Mouse (Mus musculus): ENCODE data around the gene Cfd. TPM values are rescaled to one million over a fixed set of nuclear protein-coding genes. Genes with fewer than 3 reads are reported as not detected.

Cfd gene
- polyA plus RNA-seq, 1 experiment from 2014 or later = not detected

DNA sequence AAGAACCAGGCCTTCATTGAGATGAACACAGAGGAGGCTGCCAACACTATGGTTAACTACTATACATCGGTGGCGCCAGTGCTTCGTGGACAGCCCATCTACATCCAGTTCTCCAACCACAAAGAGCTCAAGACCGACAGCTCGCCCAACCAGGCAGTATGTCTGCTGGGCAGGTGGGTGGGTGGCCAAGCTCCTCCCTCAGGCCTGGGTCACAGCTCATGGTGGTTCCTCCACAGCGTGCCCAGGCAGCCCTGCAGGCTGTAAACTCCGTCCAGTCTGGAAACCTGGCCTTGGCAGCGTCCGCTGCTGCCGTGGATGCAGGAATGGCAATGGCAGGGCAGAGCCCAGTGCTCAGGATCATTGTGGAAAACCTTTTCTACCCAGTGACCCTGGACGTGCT, 31.5 kb upstream of the Cfd start:
- H3K4me2 ChIP-seq (ENCODE audit: low read depth, low read length) = no peak overlapping the region
- no peaks in the 10 kb centered on the region for H3K27me3 ChIP-seq (ENCODE audit: control insufficient read depth, insufficient read depth, low read depth, low read length)
- H3K9ac ChIP-seq (ENCODE audit: low read depth, low read length) = no peak overlapping the region
- no peaks in the 10 kb centered on the region for H3K9me3 ChIP-seq (replicated peaks; ENCODE audit: control insufficient read depth, low read length)
- no peak overlapping the region for H3K27ac ChIP-seq (ENCODE audit: low read length)
- 91% methylated on average over 11 of the region's 11 CpGs for WGBS (ENCODE audit: insufficient replicate concordance)
- no peak overlapping the region for H3K4me3 ChIP-seq (ENCODE audit: low read depth, low read length)
- peaks cover 60% of the 10 kb centered on the region for H3K36me3 ChIP-seq (ENCODE audit: control insufficient read depth, insufficient read depth)
- peaks cover 31% of the 10 kb centered on the region for H3K4me1 ChIP-seq (ENCODE audit: control insufficient read depth, low read depth, low read length)
- ATAC-seq (ENCODE audit: low read depth) = no peak

DNA sequence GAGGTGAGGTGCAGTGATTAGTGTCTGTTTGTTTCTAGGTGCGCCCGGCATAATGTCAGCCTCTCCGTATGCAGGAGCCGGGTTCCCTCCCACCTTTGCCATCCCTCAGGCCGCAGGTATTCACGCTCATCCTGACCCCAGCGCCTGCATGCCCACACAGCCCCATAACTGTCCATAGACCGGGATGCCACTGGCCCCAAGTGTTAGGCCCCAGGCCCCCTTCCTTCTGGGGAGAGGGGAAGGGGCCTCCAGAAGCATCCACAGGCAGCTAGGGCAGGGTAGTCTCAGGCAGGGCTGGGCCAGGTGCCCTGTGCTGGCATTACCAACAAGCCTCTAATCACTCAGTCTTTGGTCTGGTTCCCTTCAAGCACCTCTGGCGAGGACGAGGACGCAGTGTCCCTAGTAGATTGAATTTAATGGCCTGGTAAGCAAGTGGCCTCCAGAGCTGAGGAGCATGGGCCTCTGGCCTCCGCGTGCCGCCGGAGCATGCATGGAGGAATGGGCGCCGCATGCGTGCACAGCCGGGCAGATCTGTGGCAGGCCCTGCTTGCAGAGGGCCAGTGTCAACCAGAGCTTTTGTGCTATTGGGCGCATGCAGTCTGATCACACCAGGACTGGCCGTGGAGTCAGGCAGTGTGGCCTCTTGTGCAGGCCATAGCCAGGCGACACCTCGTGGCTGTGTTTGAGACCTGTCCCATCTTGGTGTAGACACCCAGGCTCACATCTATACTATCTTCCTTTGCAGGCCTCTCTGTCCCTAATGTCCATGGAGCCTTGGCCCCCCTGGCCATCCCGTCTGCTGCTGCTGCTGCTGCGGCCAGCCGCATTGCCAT, 30.4 kb upstream of the Cfd start:
- Histone ChIP-seq H3K4me3 (ENCODE audit: low read depth, low read length) (no peak overlapping the region), H3K36me3 (ENCODE audit: control insufficient read depth, insufficient read depth) (peaks cover 60% of the 10 kb centered on the region), H3K27ac (ENCODE audit: low read length) (no peak overlapping the region), H3K9ac (ENCODE audit: low read depth, low read length) (no peak overlapping the region), H3K27me3 (ENCODE audit: control insufficient read depth, insufficient read depth, low read depth, low read length) (no peaks in the 10 kb centered on the region), H3K4me2 (ENCODE audit: low read depth, low read length) (no peak overlapping the region), H3K9me3 (replicated peaks; ENCODE audit: control insufficient read depth, low read length) (no peaks in the 10 kb centered on the region), H3K4me1 (ENCODE audit: control insufficient read depth, low read depth, low read length) (peaks cover 31% of the 10 kb centered on the region)
- ATAC-seq (ENCODE audit: low read depth) = no peak
- 93% methylated on average over 26 of the region's 26 CpGs for WGBS (ENCODE audit: insufficient replicate concordance)

- H3K4me1 ChIP-seq (ENCODE audit: control insufficient read depth, low read depth, low read length) = peaks cover 24% of the 10 kb centered on the region
- ATAC-seq (ENCODE audit: low read depth) = no peak
- WGBS (ENCODE audit: insufficient replicate concordance) = 84% methylated on average over 25 of the region's 25 CpGs
- H3K9ac ChIP-seq (ENCODE audit: low read depth, low read length) = no peak overlapping the region
- H3K4me3 ChIP-seq (ENCODE audit: low read depth, low read length) = no peak overlapping the region
- peaks cover 57% of the 10 kb centered on the region for H3K36me3 ChIP-seq (ENCODE audit: control insufficient read depth, insufficient read depth)
- H3K27ac ChIP-seq (ENCODE audit: low read length) = no peak overlapping the region
- no peak overlapping the region for H3K4me2 ChIP-seq (ENCODE audit: low read depth, low read length)
- no peaks in the 10 kb centered on the region for H3K9me3 ChIP-seq (replicated peaks; ENCODE audit: control insufficient read depth, low read length)
- H3K27me3 ChIP-seq (ENCODE audit: control insufficient read depth, insufficient read depth, low read depth, low read length) = no peaks in the 10 kb centered on the region
Observed at GRCm38 (mm10) chr10:79861230-79862048, 29.2 kb upstream of the Cfd start.

GRCm38 (mm10) chr10:79862049-79862788, 28.4 kb upstream of the Cfd start:
- Histone ChIP-seq H3K36me3 (ENCODE audit: control insufficient read depth, insufficient read depth) (peaks cover 51% of the 10 kb centered on the region), H3K4me3 (ENCODE audit: low read depth, low read length) (no peak overlapping the region), H3K4me2 (ENCODE audit: low read depth, low read length) (no peak overlapping the region), H3K4me1 (ENCODE audit: control insufficient read depth, low read depth, low read length) (peaks cover 16% of the 10 kb centered on the region), H3K27ac (ENCODE audit: low read length) (no peak overlapping the region), H3K27me3 (ENCODE audit: control insufficient read depth, insufficient read depth, low read depth, low read length) (no peaks in the 10 kb centered on the region), H3K9ac (ENCODE audit: low read depth, low read length) (no peak overlapping the region), H3K9me3 (replicated peaks; ENCODE audit: control insufficient read depth, low read length) (no peaks in the 10 kb centered on the region)
- WGBS (ENCODE audit: insufficient replicate concordance) = 89% methylated on average over 23 of the region's 23 CpGs
- ATAC-seq (ENCODE audit: low read depth) = no peak

GRCm38 (mm10) chr10:79862925-79863324, 27.7 kb upstream of the Cfd start:
- no peak overlapping the region for H3K4me2 ChIP-seq (ENCODE audit: low read depth, low read length)
- no peaks in the 10 kb centered on the region for H3K9me3 ChIP-seq (replicated peaks; ENCODE audit: control insufficient read depth, low read length)
- no peak overlapping the region for H3K4me3 ChIP-seq (ENCODE audit: low read depth, low read length)
- no peak overlapping the region for H3K9ac ChIP-seq (ENCODE audit: low read depth, low read length)
- no peak for ATAC-seq (ENCODE audit: low read depth)
- peaks cover 9% of the 10 kb centered on the region for H3K4me1 ChIP-seq (ENCODE audit: control insufficient read depth, low read depth, low read length)
- peaks cover 50% of the 10 kb centered on the region for H3K36me3 ChIP-seq (ENCODE audit: control insufficient read depth, insufficient read depth)
- H3K27ac ChIP-seq (ENCODE audit: low read length) = no peak overlapping the region
- no peaks in the 10 kb centered on the region for H3K27me3 ChIP-seq (ENCODE audit: control insufficient read depth, insufficient read depth, low read depth, low read length)
- WGBS (ENCODE audit: insufficient replicate concordance) = 72% methylated on average over 10 of the region's 10 CpGs

GRCm38 (mm10) chr10:79864351-79865188, 26.1 kb upstream of the Cfd start:
- Histone ChIP-seq H3K9ac (ENCODE audit: low read depth, low read length) (no peak overlapping the region), H3K4me2 (ENCODE audit: low read depth, low read length) (no peak overlapping the region), H3K4me3 (ENCODE audit: low read depth, low read length) (no peak overlapping the region), H3K4me1 (ENCODE audit: control insufficient read depth, low read depth, low read length) (no peaks in the 10 kb centered on the region; the same call in none of the 2 replicates), H3K36me3 (ENCODE audit: control insufficient read depth, insufficient read depth) (peaks cover 36% of the 10 kb centered on the region), H3K27me3 (ENCODE audit: control insufficient read depth, insufficient read depth, low read depth, low read length) (no peaks in the 10 kb centered on the region), H3K9me3 (replicated peaks; ENCODE audit: control insufficient read depth, low read length) (no peaks in the 10 kb centered on the region), H3K27ac (ENCODE audit: low read length) (no peak overlapping the region)
- no peak for ATAC-seq (ENCODE audit: low read depth)
- 59% methylated on average over 10 of the region's 10 CpGs for WGBS (ENCODE audit: insufficient replicate concordance)

GRCm38 (mm10) chr10:79865189-79865601, 25.5 kb upstream of the Cfd start:
- ATAC-seq (ENCODE audit: low read depth) = no peak
- H3K9me3 ChIP-seq (replicated peaks; ENCODE audit: control insufficient read depth, low read length) = no peaks in the 10 kb centered on the region
- no peak overlapping the region for H3K9ac ChIP-seq (ENCODE audit: low read depth, low read length)
- no peak overlapping the region for H3K4me3 ChIP-seq (ENCODE audit: low read depth, low read length)
- 57% methylated on average over 12 of the region's 12 CpGs for WGBS (ENCODE audit: insufficient replicate concordance)
- no peaks in the 10 kb centered on the region; the same call in none of the 2 replicates for H3K4me1 ChIP-seq (ENCODE audit: control insufficient read depth, low read depth, low read length)
- H3K27ac ChIP-seq (ENCODE audit: low read length) = no peak overlapping the region
- H3K36me3 ChIP-seq (ENCODE audit: control insufficient read depth, insufficient read depth) = peaks cover 30% of the 10 kb centered on the region
- no peak overlapping the region for H3K4me2 ChIP-seq (ENCODE audit: low read depth, low read length)
- H3K27me3 ChIP-seq (ENCODE audit: control insufficient read depth, insufficient read depth, low read depth, low read length) = no peaks in the 10 kb centered on the region

DNA sequence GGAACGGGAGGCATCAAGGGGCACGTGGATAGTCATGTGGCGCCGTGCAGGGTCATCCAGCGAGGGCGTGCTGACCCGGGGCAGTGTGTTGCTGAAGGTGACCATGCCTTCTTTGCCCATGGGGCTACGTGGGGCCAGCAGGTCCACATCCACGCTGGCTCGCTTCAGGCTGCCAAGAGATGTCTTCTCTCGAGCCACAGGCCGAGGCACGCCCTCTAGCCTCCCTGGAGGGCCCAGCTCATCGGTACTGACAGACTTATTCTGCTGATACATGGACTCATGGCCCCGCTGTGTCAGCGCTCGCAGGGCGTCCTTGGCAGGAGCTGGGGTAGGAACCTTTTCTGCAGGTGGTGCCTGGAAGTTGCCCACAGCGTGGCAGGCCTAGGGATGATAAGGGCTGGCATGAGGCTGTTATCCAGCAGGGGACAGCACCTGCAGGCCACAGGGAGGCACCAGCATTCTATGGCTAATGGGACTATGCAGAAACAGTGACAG, 24.8 kb upstream of the Cfd start:
- Histone ChIP-seq H3K4me3 (ENCODE audit: low read depth, low read length) (no peak overlapping the region), H3K4me2 (ENCODE audit: low read depth, low read length) (no peak overlapping the region), H3K9me3 (replicated peaks; ENCODE audit: control insufficient read depth, low read length) (no peaks in the 10 kb centered on the region), H3K4me1 (ENCODE audit: control insufficient read depth, low read depth, low read length) (no peaks in the 10 kb centered on the region; the same call in none of the 2 replicates), H3K9ac (ENCODE audit: low read depth, low read length) (no peak overlapping the region), H3K27me3 (ENCODE audit: control insufficient read depth, insufficient read depth, low read depth, low read length) (no peaks in the 10 kb centered on the region), H3K27ac (ENCODE audit: low read length) (no peak overlapping the region), H3K36me3 (ENCODE audit: control insufficient read depth, insufficient read depth) (peaks cover 24% of the 10 kb centered on the region)
- ATAC-seq (ENCODE audit: low read depth) = no peak
- WGBS (ENCODE audit: insufficient replicate concordance) = 62% methylated on average over 19 of the region's 19 CpGs
